In the genomic region with DNA sequence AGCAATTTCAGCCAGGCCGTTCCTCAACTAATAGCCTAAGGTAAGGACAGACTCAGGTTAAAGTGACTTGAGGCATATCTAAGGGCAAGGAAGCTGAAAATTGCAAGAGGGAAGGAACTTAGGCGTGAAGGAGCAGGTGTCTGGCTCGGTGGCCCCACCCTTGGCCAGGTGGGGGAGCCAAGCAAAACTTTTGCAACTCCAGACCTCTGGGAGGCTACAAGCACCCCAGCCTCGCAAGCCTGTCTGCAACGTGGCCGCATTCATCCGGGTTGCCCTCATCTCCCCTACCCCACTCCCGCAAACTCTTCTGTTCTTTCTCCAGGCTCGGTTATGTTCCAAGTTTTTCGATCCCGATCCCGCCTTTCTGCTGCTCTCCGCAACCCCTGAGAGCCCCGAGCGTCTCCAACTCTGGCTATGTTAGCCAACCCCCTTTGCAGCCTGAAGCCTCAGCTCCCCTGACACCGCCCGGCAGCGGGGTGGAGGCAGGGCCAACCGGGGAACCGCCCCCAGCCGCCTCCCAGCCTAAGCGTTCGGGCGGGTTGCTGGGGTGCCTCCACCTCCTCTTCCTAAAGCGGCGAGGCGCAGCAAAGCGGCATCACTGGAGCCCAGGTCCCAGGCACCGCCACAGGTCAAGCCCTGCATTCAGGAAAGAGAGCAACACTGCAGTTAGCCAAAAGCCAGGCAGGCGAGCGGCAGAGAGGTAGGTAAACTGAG, we compare ENCODE assay signal across 8 mouse cellular contexts. TPM values are rescaled to one million over a fixed set of nuclear protein-coding genes. Genes with fewer than 3 reads are reported as not detected.
DNase-seq lines count a peak whose midpoint lies in the region; ATAC-seq and TF ChIP-seq lines count a peak whose summit lies in the region.

A gene (plus strand): TSS at position 201 of the 714 bp plus-strand sequence.

- H3K27ac ChIP-seq in bone marrow, adult 2 months (ENCODE audit: control insufficient read depth, insufficient read depth, low read depth, low read length, poor library complexity): peak within 1 kb of the TSS; percentile 76
- H3K27ac ChIP-seq in embryonic fibroblast, embryonic 13.5 days (ENCODE audit: insufficient read depth, low read length): no peak within 1 kb of the TSS
- no peak within 1 kb of the TSS for H3K27ac ChIP-seq in heart, embryonic 11.5 days (ENCODE audit: low read depth, low read length)
- H3K27ac ChIP-seq in kidney, embryonic 14.5 days (ENCODE audit: low read depth, low read length): no peak within 1 kb of the TSS
- no peak within 1 kb of the TSS for H3K27ac ChIP-seq in liver, embryonic 13.5 days
- H3K27ac ChIP-seq in stomach, embryonic 14.5 days (ENCODE audit: low read length): peak within 1 kb of the TSS; percentile 33; the same call in 1 of the 2 replicates

- no peaks in the 10 kb centered on the region for H3K36me3 ChIP-seq in heart, embryonic 11.5 days (ENCODE audit: control insufficient read depth, insufficient read depth, low read length)
- no peaks in the 10 kb centered on the region for H3K36me3 ChIP-seq in kidney, embryonic 14.5 days (ENCODE audit: control insufficient read depth, insufficient read depth, low read length)
- H3K36me3 ChIP-seq in liver, embryonic 13.5 days: no peaks in the 10 kb centered on the region
- H3K36me3 ChIP-seq in stomach, embryonic 14.5 days (ENCODE audit: control insufficient read depth, insufficient read depth, low read length): no peaks in the 10 kb centered on the region

- peak within 1 kb of the TSS; percentile 60 for H3K9ac ChIP-seq in heart, embryonic 11.5 days (ENCODE audit: low read depth, low read length)
- peak within 1 kb of the TSS; percentile 50 for H3K9ac ChIP-seq in kidney, embryonic 14.5 days (ENCODE audit: low read depth, low read length)
- peak within 1 kb of the TSS; percentile 66 for H3K9ac ChIP-seq in liver, embryonic 13.5 days
- no peak within 1 kb of the TSS; the same call in 1 of the 2 replicates for H3K9ac ChIP-seq in stomach, embryonic 14.5 days (replicated peaks; ENCODE audit: low read depth, low read length)

- H3K4me3 ChIP-seq in bone marrow, adult 2 months (replicated peaks; ENCODE audit: control insufficient read depth, low read depth, low read length): peak within 1 kb of the TSS; percentile 82
- H3K4me3 ChIP-seq in embryonic fibroblast, embryonic 13.5 days (ENCODE audit: insufficient read depth, low read length): peak within 1 kb of the TSS; percentile 54
- H3K4me3 ChIP-seq in heart, embryonic 11.5 days (ENCODE audit: low read depth, low read length): peak within 1 kb of the TSS; percentile 56
- peak within 1 kb of the TSS; percentile 49 for H3K4me3 ChIP-seq in kidney, embryonic 14.5 days (ENCODE audit: low read length)
- H3K4me3 ChIP-seq in liver, embryonic 13.5 days (replicated peaks): peak within 1 kb of the TSS; percentile 63
- H3K4me3 ChIP-seq in stomach, embryonic 14.5 days (ENCODE audit: low read depth, low read length): peak within 1 kb of the TSS; percentile 47

- WGBS in bone marrow, adult 2 months: 11% methylated on average over 31 of the region's 31 CpGs
- WGBS in heart, embryonic 11.5 days (ENCODE audit: insufficient replicate concordance): 17% methylated on average over 31 of the region's 31 CpGs
- 27% methylated on average over 31 of the region's 31 CpGs for whole genome bisulfite sequencing in kidney, embryonic 14.5 days
- WGBS in liver, embryonic 13.5 days (ENCODE audit: insufficient replicate concordance): 17% methylated on average over 31 of the region's 31 CpGs
- WGBS in stomach, embryonic 14.5 days: 27% methylated on average over 31 of the region's 31 CpGs

- H3K4me2 ChIP-seq in heart, embryonic 11.5 days: peak within 1 kb of the TSS; percentile 69
- H3K4me2 ChIP-seq in kidney, embryonic 14.5 days (replicated peaks; ENCODE audit: low read depth, low read length): peak within 1 kb of the TSS; percentile 59
- H3K4me2 ChIP-seq in liver, embryonic 13.5 days: peak within 1 kb of the TSS; percentile 76
- H3K4me2 ChIP-seq in stomach, embryonic 14.5 days (replicated peaks; ENCODE audit: low read depth, low read length): peak within 1 kb of the TSS; percentile 58

- no peaks in the 10 kb centered on the region; the same call in 1 of the 2 replicates for H3K4me1 ChIP-seq in bone marrow, adult 2 months (ENCODE audit: control insufficient read depth, insufficient read depth, low read length)
- H3K4me1 ChIP-seq in embryonic fibroblast, embryonic 13.5 days (ENCODE audit: control insufficient read depth, insufficient read depth, low read length): no peaks in the 10 kb centered on the region
- no peaks in the 10 kb centered on the region for H3K4me1 ChIP-seq in heart, embryonic 11.5 days (ENCODE audit: control insufficient read depth, insufficient read depth, low read length)
- no peaks in the 10 kb centered on the region for H3K4me1 ChIP-seq in kidney, embryonic 14.5 days (ENCODE audit: control insufficient read depth, insufficient read depth, low read length)
- peaks cover 9% of the 10 kb centered on the region; the same call in 1 of the 2 replicates for H3K4me1 ChIP-seq in liver, embryonic 13.5 days (replicated peaks)
- H3K4me1 ChIP-seq in stomach, embryonic 14.5 days (ENCODE audit: control insufficient read depth, insufficient read depth, low read length): no peaks in the 10 kb centered on the region

- no peak; the same call in 1 of the 2 replicates for TF ChIP-seq POLR2A in bone marrow, adult 2 months (IDR thresholded peaks at IDR 0.05; ENCODE audit: borderline replicate concordance, control insufficient read depth, low read depth, low read length)
- no peak for TF ChIP-seq POLR2A in embryonic fibroblast, embryonic 13.5 days (IDR thresholded peaks at IDR 0.05; ENCODE audit: low read depth, low read length)

- no peak for TF ChIP-seq CTCF in bone marrow, adult 2 months (IDR thresholded peaks at IDR 0.05; ENCODE audit: control insufficient read depth, insufficient read depth, low read length)
- no peak for TF ChIP-seq CTCF in embryonic fibroblast, embryonic 13.5 days (IDR thresholded peaks at IDR 0.05; ENCODE audit: borderline replicate concordance, insufficient read depth, low read length)

- peak; percentile 69 for ATAC-seq in heart, embryonic 11.5 days (replicated peaks; ENCODE audit: insufficient number of reproducible peaks, low FRiP score, low TSS enrichment)
- peak; percentile 93 for ATAC-seq in kidney, embryonic 14.5 days (ENCODE audit: low FRiP score, low TSS enrichment)
- peak; percentile 96 for ATAC-seq in liver, embryonic 13.5 days (ENCODE audit: low read depth)
- ATAC-seq in stomach, embryonic 14.5 days (ENCODE audit: insufficient number of reproducible peaks, insufficient read depth, low FRiP score, low read depth): peak; percentile 93

- H3K27me3 ChIP-seq in heart, embryonic 11.5 days (ENCODE audit: control insufficient read depth, insufficient read depth, low read length): no peaks in the 10 kb centered on the region
- H3K27me3 ChIP-seq in kidney, embryonic 14.5 days (ENCODE audit: control insufficient read depth, insufficient read depth, low read length): peaks cover 5% of the 10 kb centered on the region; the same call in 1 of the 2 replicates
- no peaks in the 10 kb centered on the region for H3K27me3 ChIP-seq in liver, embryonic 13.5 days
- H3K27me3 ChIP-seq in stomach, embryonic 14.5 days (ENCODE audit: control insufficient read depth, insufficient read depth, low read length): no peaks in the 10 kb centered on the region

- peak; percentile 84 for DNase-seq in A20 (ENCODE audit: low read depth, low spot score)
- DNase-seq in liver, embryonic 13.5 days: peak; percentile 64
- DNase-seq in naive thymus-derived CD4-positive, alpha-beta T cell, adult 2 months (ENCODE audit: low read depth): peak; percentile 84

- no peaks in the 10 kb centered on the region for H3K9me3 ChIP-seq in heart, embryonic 11.5 days (replicated peaks; ENCODE audit: control insufficient read depth, low read length)
- H3K9me3 ChIP-seq in kidney, embryonic 14.5 days (ENCODE audit: control insufficient read depth, low read length): no peaks in the 10 kb centered on the region
- H3K9me3 ChIP-seq in liver, embryonic 13.5 days (replicated peaks): no peaks in the 10 kb centered on the region
- no peaks in the 10 kb centered on the region for H3K9me3 ChIP-seq in stomach, embryonic 14.5 days (ENCODE audit: control insufficient read depth, low read depth, low read length)

RNA-seq across cellular contexts. Expression of the gene that starts here (rescaled TPM):
- polyA plus RNA-seq in bone marrow, adult 2 months (2011; ENCODE audit: insufficient read depth, insufficient read length, low replicate concordance, missing spikeins): 4.7 and 8.6 TPM in 2 replicates
- 5.6 and 6.5 TPM in 2 replicates for polyA plus RNA-seq in embryonic fibroblast, embryonic 13.5 days (2011; ENCODE audit: insufficient read length, low read depth, missing spikeins)
- polyA plus RNA-seq in heart, embryonic 11.5 days (2014; fragmentation: Nextera tagmentation; extraction: Ambion mirVana): 10.2 and 12.1 TPM in 2 replicates
- 4.2 and 5.3 TPM in 2 replicates for polyA plus RNA-seq in kidney, embryonic 14.5 days (2014; fragmentation: Nextera tagmentation; extraction: Ambion mirVana)
- polyA plus RNA-seq in liver, embryonic 13.5 days (2015; fragmentation: Nextera tagmentation; extraction: Ambion mirVana): 4.9 and 6.1 TPM in 2 replicates
- 9.2 and 10.0 TPM in 2 replicates for polyA plus RNA-seq in stomach, embryonic 14.5 days (2014; fragmentation: Nextera tagmentation; extraction: Ambion mirVana)

Comparison
In these comparisons a context has a peak if more than half of its experiments do, and no peak if none do; other contexts are left out.
1. H3K27ac ChIP-seq: peak in bone marrow, adult 2 months (single experiment) and stomach, embryonic 14.5 days (single experiment); none in embryonic fibroblast, embryonic 13.5 days (single experiment), heart, embryonic 11.5 days (single experiment), kidney, embryonic 14.5 days (single experiment) and liver, embryonic 13.5 days (single experiment).
2. Peak in every context shown above with its lines, with median percentiles within 50 percentile points of each other: DNase-seq, H3K4me3 ChIP-seq, ATAC-seq and H3K4me2 ChIP-seq.